Comparison of ENCODE assay signal across 8 mouse cellular contexts in the genomic region with DNA sequence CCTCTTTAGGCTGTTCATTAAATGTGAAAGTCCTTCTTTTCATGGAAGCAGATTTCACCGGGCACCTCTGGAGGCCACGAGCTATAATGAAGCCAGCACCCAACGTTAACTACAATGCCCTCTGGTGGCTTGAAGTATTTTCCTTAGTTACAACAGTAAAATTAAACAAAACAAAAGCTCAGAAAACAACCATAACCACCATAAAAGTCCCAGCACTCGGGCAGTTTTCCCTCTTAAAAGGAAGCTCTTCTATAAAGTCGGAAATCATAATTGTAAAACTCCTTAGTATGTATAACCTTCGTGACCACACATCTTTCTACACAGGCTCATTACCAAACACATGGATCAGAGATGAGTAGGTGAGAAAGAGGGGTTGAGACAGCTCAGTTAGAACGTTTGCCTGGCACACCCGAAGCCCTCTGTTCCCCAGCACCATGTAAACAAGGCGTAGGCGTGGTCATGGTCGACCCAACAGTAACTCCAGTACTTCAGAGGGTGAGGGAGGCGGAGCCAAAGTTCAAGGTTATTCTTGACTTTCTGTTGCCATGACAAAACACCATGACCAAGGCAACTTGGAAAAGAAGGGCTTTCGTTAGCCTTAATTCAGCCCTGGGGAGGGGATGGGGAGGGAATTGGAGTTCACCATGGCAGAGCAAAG. TPM values are rescaled to one million over a fixed set of nuclear protein-coding genes. Genes with fewer than 3 reads are reported as not detected.
A peak's percentile ranks its signal among the peaks of the same experiment; 100 is the strongest.
DNase-seq lines count a peak whose midpoint lies in the region; ATAC-seq and TF ChIP-seq lines count a peak whose summit lies in the region.

No protein-coding gene starts in this region.

- H3K4me2 ChIP-seq in hindbrain, postnatal 0 days (ENCODE audit: low read depth, low read length), result no peak overlapping the region
- H3K4me2 ChIP-seq in hindbrain, embryonic 16.5 days (ENCODE audit: low read length), result no peak overlapping the region
- no peak overlapping the region for H3K4me2 ChIP-seq in forebrain, embryonic 13.5 days

- no peaks in the 10 kb centered on the region for H3K9me3 ChIP-seq in hindbrain, postnatal 0 days (ENCODE audit: low read length)
- H3K9me3 ChIP-seq in hindbrain, embryonic 16.5 days (ENCODE audit: control insufficient read depth, low read length), result no peaks in the 10 kb centered on the region
- H3K9me3 ChIP-seq in forebrain, embryonic 13.5 days (replicated peaks), result no peaks in the 10 kb centered on the region

- TF ChIP-seq CTCF in hindbrain, postnatal 0 days (IDR thresholded peaks at IDR 0.05; ENCODE audit: low read depth), result peak; percentile 63

- no peaks in the 10 kb centered on the region for H3K36me3 ChIP-seq in hindbrain, postnatal 0 days (ENCODE audit: insufficient read depth, low read length)
- H3K36me3 ChIP-seq in hindbrain, embryonic 16.5 days (ENCODE audit: control insufficient read depth, insufficient read depth, low read length), result no peaks in the 10 kb centered on the region
- no peaks in the 10 kb centered on the region for H3K36me3 ChIP-seq in forebrain, embryonic 13.5 days (ENCODE audit: poor library complexity, severe bottlenecking)

- H3K4me1 ChIP-seq in hindbrain, postnatal 0 days (ENCODE audit: insufficient read depth, low read length), result no peaks in the 10 kb centered on the region
- no peaks in the 10 kb centered on the region for H3K4me1 ChIP-seq in hindbrain, embryonic 16.5 days (ENCODE audit: control insufficient read depth, insufficient read depth, low read depth, low read length)
- no peaks in the 10 kb centered on the region for H3K4me1 ChIP-seq in forebrain, embryonic 13.5 days

- no peak for ATAC-seq in hindbrain, postnatal 0 days
- ATAC-seq in hindbrain, embryonic 16.5 days, result no peak
- ATAC-seq in forebrain, embryonic 13.5 days, result no peak

- H3K9ac ChIP-seq in hindbrain, postnatal 0 days (replicated peaks; ENCODE audit: low read length), result no peak overlapping the region
- no peak overlapping the region for H3K9ac ChIP-seq in hindbrain, embryonic 16.5 days (ENCODE audit: low read depth, low read length)
- no peak overlapping the region for H3K9ac ChIP-seq in forebrain, embryonic 13.5 days

- H3K4me3 ChIP-seq in hindbrain, postnatal 0 days (ENCODE audit: low read length), result no peak overlapping the region
- H3K4me3 ChIP-seq in hindbrain, embryonic 16.5 days (ENCODE audit: low read length), result no peak overlapping the region
- H3K4me3 ChIP-seq in forebrain, embryonic 13.5 days, result no peak overlapping the region

- no peaks in the 10 kb centered on the region for H3K27me3 ChIP-seq in hindbrain, postnatal 0 days (ENCODE audit: insufficient read depth, low read length)
- H3K27me3 ChIP-seq in hindbrain, embryonic 16.5 days (replicated peaks; ENCODE audit: control insufficient read depth, insufficient read depth, low read length), result no peaks in the 10 kb centered on the region
- H3K27me3 ChIP-seq in forebrain, embryonic 13.5 days, result no peaks in the 10 kb centered on the region

- no peak overlapping the region for H3K27ac ChIP-seq in hindbrain, postnatal 0 days
- no peak overlapping the region for H3K27ac ChIP-seq in hindbrain, embryonic 16.5 days (ENCODE audit: low read depth, low read length)
- H3K27ac ChIP-seq in forebrain, embryonic 13.5 days, result no peak overlapping the region

- DNase-seq in hindbrain, postnatal 0 days (ENCODE audit: low spot score), result peak; percentile 72
- peak; percentile 85 for DNase-seq in CD4-positive, CD25-positive, alpha-beta regulatory T cell, adult 2 months (ENCODE audit: low read depth, low spot score)
- DNase-seq in brain, adult 2 months (ENCODE audit: low read depth, low spot score), result peak; percentile 62
- peak; percentile 48 for DNase-seq in lung, postnatal 25 days (ENCODE audit: low spot score)
- DNase-seq in frontal cortex, postnatal 25 days (ENCODE audit: low spot score in 2 of 2), result no peak
- no peak for DNase-seq in cerebellum, postnatal 25 days

- WGBS in hindbrain, postnatal 0 days, result 63% methylated on average over 13 of the region's 13 CpGs
- WGBS in hindbrain, embryonic 16.5 days, result 70% methylated on average over 13 of the region's 13 CpGs
- 71% methylated on average over 13 of the region's 13 CpGs for WGBS in forebrain, embryonic 13.5 days

RNA-seq across cellular contexts. Expression of a gene that starts 58.3 kb away (rescaled TPM):
- total RNA-seq in hindbrain, postnatal 0 days (2014; rRNA removed), result 57.9 and 66.3 TPM in 2 replicates
- 110 and 113 TPM in 2 replicates for polyA plus RNA-seq in hindbrain, postnatal 0 days (2015; fragmentation: Nextera tagmentation; extraction: Ambion mirVana)
- 131 and 133 TPM in 2 replicates for polyA plus RNA-seq in hindbrain, embryonic 16.5 days (2015; fragmentation: Nextera tagmentation; extraction: Ambion mirVana)
- 129 and 130 TPM in 2 replicates for polyA plus RNA-seq in forebrain, embryonic 13.5 days (2015; fragmentation: Nextera tagmentation; extraction: Ambion mirVana)

Comparison
In these comparisons a context has a peak if more than half of its experiments do, and no peak if none do; other contexts are left out.
1. DNase-seq: peak in hindbrain, postnatal 0 days (single experiment), CD4-positive, CD25-positive, alpha-beta regulatory T cell, adult 2 months (single experiment), brain, adult 2 months (single experiment) and lung, postnatal 25 days (single experiment); none in frontal cortex, postnatal 25 days (0 of 2) and cerebellum, postnatal 25 days (0 of 2).